Mouse (Mus musculus) olfactory bulb, adult 2 months (tissue): ENCODE data around the gene Apol7e.
"Not testable (repeated sequence)": the region's sequence is repeated elsewhere in the genome, so short reads cannot be mapped to it uniquely, and the experiment has no call there.

Source experiments
- CTCF ChIP-seq: fragments of 200-500 bp; IDR thresholded peaks from 2 replicates; pipeline ENCODE4 v1.5.1; 2012; ENCODE audit warnings: low read depth, mild to moderate bottlenecking, low read length, moderate library complexity; ENCODE audit not compliant: insufficient read depth
- POLR2A ChIP-seq: fragments of 200-500 bp; IDR thresholded peaks from 2 replicates; pipeline ENCODE4 v1.6.1; 2012; ENCODE audit warnings: mild to moderate bottlenecking, low read depth, low read length, moderate library complexity; ENCODE audit not compliant: insufficient read depth

DNA sequence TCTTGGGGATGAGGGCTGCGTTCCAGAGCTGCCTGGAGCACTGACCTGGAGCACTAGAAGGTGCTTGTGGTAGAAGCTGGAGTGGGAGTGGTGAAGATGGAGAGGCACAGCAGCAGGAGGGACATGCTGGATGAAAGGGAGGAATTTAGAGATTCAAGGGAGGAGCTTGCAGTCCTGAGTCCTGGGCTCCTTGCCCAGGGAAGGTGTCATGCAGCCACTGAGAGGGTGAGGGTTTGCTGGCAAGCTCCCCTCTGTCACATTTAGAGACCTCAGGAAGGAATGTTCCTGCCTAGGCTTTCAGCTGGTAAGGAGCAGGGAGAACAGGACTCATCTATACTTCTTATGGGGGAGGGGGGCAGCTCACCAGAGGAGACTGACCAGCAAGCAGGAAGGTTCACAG lies 10.3 kb downstream of the Apol7e start:
- not testable (repeated sequence) for TF ChIP-seq POLR2A, CTCF
